Mouse (Mus musculus) gastrocnemius, postnatal 25 days (tissue): Measurements from ENCODE around the gene Spaca4. TPM values are rescaled to one million over a fixed set of nuclear protein-coding genes. Genes with fewer than 3 reads are reported as not detected.

Experiments
- DNase-seq: peaks from one replicate; pipeline ENCODE4 v3.0.0; 2022
- total RNA-seq, 2 experiments: library from RNA; stranded (reverse); gene quantifications; 1 replicate in 1 of 2; 2 replicates in 1 of 2; pipeline ENCODE4 v1.2.3; 2021

Gene Spaca4
- total RNA-seq, 2 experiments from 2014 or later, result not detected

GRCm38 (mm10) chr7:45726419-45726818, 806 bp upstream of the Spaca4 start:
- no peak for DNase-seq

GRCm38 (mm10) chr7:45725151-45725550, 462 bp downstream of the Spaca4 start:
- DNase-seq, result no peak

GRCm38 (mm10) chr7:45723781-45724180, 1.8 kb downstream of the Spaca4 start:
- no peak for DNase-seq

GRCm38 (mm10) chr7:45723301-45723700, 2.3 kb downstream of the Spaca4 start:
- no peak for DNase-seq

- no peak for DNase-seq
Observed at GRCm38 (mm10) chr7:45722348-45722713, 3.3 kb downstream of the Spaca4 start.

GRCm38 (mm10) chr7:45721642-45722347, 3.8 kb downstream of the Spaca4 start:
- DNase-seq, result no peak

GRCm38 (mm10) chr7:45721234-45721571, 4.4 kb downstream of the Spaca4 start:
- no peak for DNase-seq

GRCm38 (mm10) chr7:45720413-45721233, 5.0 kb downstream of the Spaca4 start, which contains the start of gene Fam83e:
TSS of gene Fam83e (plus strand) at chr7:45721212.
- DNase-seq, result no peak

- no peak for DNase-seq
Observed at GRCm38 (mm10) chr7:45719738-45720412, 5.7 kb downstream of the Spaca4 start.

GRCm38 (mm10) chr7:45719180-45719579, 6.4 kb downstream of the Spaca4 start:
- no peak for DNase-seq

- DNase-seq, result no peak
Observed at GRCm38 (mm10) chr7:45718331-45718730, 7.3 kb downstream of the Spaca4 start.

GRCm38 (mm10) chr7:45717918-45718297, 7.7 kb downstream of the Spaca4 start, which contains the start of gene Sphk2:
TSS of gene Sphk2 (minus strand) at chr7:45718002.
- peak; percentile 97 for DNase-seq

- no peak for DNase-seq
Observed at GRCm38 (mm10) chr7:45716952-45717917, 8.4 kb downstream of the Spaca4 start.

GRCm38 (mm10) chr7:45716460-45716857, 9.2 kb downstream of the Spaca4 start:
- DNase-seq, result no peak

- DNase-seq, result no peak
Observed at GRCm38 (mm10) chr7:45715741-45716459, 9.7 kb downstream of the Spaca4 start.

- DNase-seq, result peak; percentile 98
Observed at GRCm38 (mm10) chr7:45715090-45715708, 10.4 kb downstream of the Spaca4 start, which contains the start of gene Rpl18. TSS of gene Rpl18 (plus strand) at chr7:45715457.

GRCm38 (mm10) chr7:45714630-45715089, 11.0 kb downstream of the Spaca4 start:
- DNase-seq, result no peak

GRCm38 (mm10) chr7:45713881-45714520, 11.6 kb downstream of the Spaca4 start:
- no peak for DNase-seq

- DNase-seq, result no peak
Observed at GRCm38 (mm10) chr7:45713396-45713795, 12.2 kb downstream of the Spaca4 start.
